Mouse (Mus musculus) left cerebral cortex, adult 8-10 months (tissue): Measurements from ENCODE around the gene Dph5. TPM values are rescaled to one million over a fixed set of nuclear protein-coding genes. Genes with fewer than 3 reads are reported as not detected.

Experiments used
- microRNA-seq, 2 experiments: library from miRNA; unstranded; fragments of <30 nt; microRNA quantifications; one replicate each; pipeline ENCODE4 v1.2.0; 2022
- total RNA-seq, 4 experiments: library from RNA; stranded (reverse); gene quantifications; 2 replicates each; pipeline ENCODE4 v1.2.4; 2022

Gene Dph5
- total RNA-seq, 4 experiments from 2014 or later = 11.3 to 16.8 (median 13.2) TPM

Small RNAs within 50 kb of the gene (microRNA-seq; reads per million reads assigned to microRNA genes)
- 0 reads per million in 2 experiments for gene Mir669n

Other genes with a start within 250 kb of the Dph5 start
- gene S1pr1, start 172.8 kb upstream of the Dph5 start, total RNA-seq = 100 to 1,000 TPM in 3 of 4 experiments, 10 to 100 TPM in 1; 85.9 to 113 (median 105) TPM
- gene Slc30a7, start 119.6 kb downstream of the Dph5 start, total RNA-seq = 10 to 100 TPM; 24.8 to 34.4 (median 28.8) TPM
- gene Extl2, start 119.6 kb downstream of the Dph5 start, total RNA-seq = 10 to 100 TPM; 63.7 to 73.2 (median 72.0) TPM
- 10 to 100 TPM; 17.4 to 21.0 (median 20.0) TPM for gene Vcam1, start 241.9 kb downstream of the Dph5 start, total RNA-seq